42 mouse cellular contexts compared by ENCODE assay signal in genomic region chr11:58626146-58626545, GRCm38 (mm10). TPM values are rescaled to one million over a fixed set of nuclear protein-coding genes. Genes with fewer than 3 reads are reported as not detected.
"Had no signal": no experiment of that assay in that cellular context is flagged by ENCODE, and none has a peak within 500 bp of the region (broad histone marks: within the 10 kb centered on the region; RNA-seq: fewer than 3 reads in every experiment).

No protein-coding gene starts in this region.

- H3K9me3 ChIP-seq: heart, embryonic 10.5 days; heart, embryonic 12.5 days; hindbrain, embryonic 10.5 days; hindbrain, embryonic 12.5 days; hindbrain, embryonic 15.5 days; kidney, embryonic 15.5 days; limb, embryonic 13.5 days; limb, embryonic 15.5 days; liver, embryonic 12.5 days had no signal

- H3K27me3 ChIP-seq: heart, embryonic 12.5 days; hindbrain, embryonic 12.5 days; hindbrain, embryonic 15.5 days; kidney, embryonic 15.5 days; limb, embryonic 13.5 days; limb, embryonic 15.5 days had no signal

- DNase-seq: gastrocnemius, postnatal 14 days; gastrocnemius, postnatal 36 days; heart, adult 18-20 months; heart, postnatal 10 days; heart, postnatal 4 days; kidney, adult 11 months; kidney, adult 2 months; kidney, adult 9 months; kidney, postnatal 14 days; kidney, postnatal 36 days; layer of hippocampus, postnatal 36 days had no signal

- H3K9ac ChIP-seq: heart, embryonic 12.5 days; hindbrain, embryonic 12.5 days; hindbrain, embryonic 15.5 days; kidney, embryonic 15.5 days; limb, embryonic 13.5 days; limb, embryonic 15.5 days; liver, embryonic 12.5 days; liver, embryonic 14.5 days had no signal

- ATAC-seq: inflammation-experienced regulatory T-cells, adult 6 months; intestine, embryonic 16.5 days; liver, embryonic 12.5 days had no signal

- H3K4me1 ChIP-seq: heart, embryonic 10.5 days; heart, embryonic 12.5 days; hindbrain, embryonic 12.5 days; hindbrain, embryonic 15.5 days; kidney, embryonic 15.5 days; limb, embryonic 13.5 days; limb, embryonic 15.5 days; liver, embryonic 12.5 days had no signal

- H3K36me3 ChIP-seq: heart, embryonic 10.5 days; heart, embryonic 12.5 days; hindbrain, embryonic 10.5 days; hindbrain, embryonic 12.5 days; hindbrain, embryonic 15.5 days; kidney, embryonic 15.5 days; limb, embryonic 13.5 days; limb, embryonic 15.5 days; liver, embryonic 12.5 days had no signal

- H3K4me3 ChIP-seq: heart, embryonic 10.5 days; heart, embryonic 12.5 days; hindbrain, embryonic 10.5 days; hindbrain, embryonic 12.5 days; hindbrain, embryonic 15.5 days; kidney, embryonic 15.5 days; limb, embryonic 13.5 days; limb, embryonic 15.5 days; liver, embryonic 12.5 days had no signal

- H3K27ac ChIP-seq: heart, embryonic 10.5 days; hindbrain, embryonic 10.5 days; hindbrain, embryonic 12.5 days; hindbrain, embryonic 15.5 days; kidney, embryonic 15.5 days; kidney, postnatal 0 days; limb, embryonic 13.5 days; limb, embryonic 15.5 days; liver, embryonic 12.5 days; liver, embryonic 14.5 days had no signal

- H3K4me2 ChIP-seq: heart, embryonic 12.5 days; hindbrain, embryonic 12.5 days; hindbrain, embryonic 15.5 days; kidney, embryonic 15.5 days; limb, embryonic 13.5 days; limb, embryonic 15.5 days; liver, embryonic 12.5 days had no signal

RNA-seq across cellular contexts. Expression of gene Olfr323, which starts 4.2 kb away (rescaled TPM):
- total RNA-seq: gastrocnemius, adult 18-20 months; gastrocnemius, adult 8-10 months; gastrocnemius, postnatal 14 days; gastrocnemius, postnatal 36 days; heart, adult 18-20 months; heart, adult 8-10 months; heart, postnatal 10 days; heart, postnatal 25 days; heart, postnatal 4 days; layer of hippocampus, adult 8-10 months; layer of hippocampus, postnatal 14 days; layer of hippocampus, postnatal 36 days; left cerebral cortex, adult 18-20 months; left cerebral cortex, adult 8-10 months; left cerebral cortex, postnatal 10 days; left cerebral cortex, postnatal 25 days; left cerebral cortex, postnatal 4 days; liver, adult 2 months had no signal
- polyA plus RNA-seq: gonadal fat pad, adult 2 months; heart, embryonic 10.5 days; heart, embryonic 12.5 days; heart, embryonic 14.5 days; heart, embryonic 16.5 days; hindbrain, embryonic 10.5 days; hindbrain, embryonic 12.5 days; hindbrain, embryonic 15.5 days; inflammation-experienced regulatory T-cells, adult 6 months; intestine, embryonic 16.5 days; kidney, adult 2 months; kidney, embryonic 15.5 days; kidney, postnatal 0 days; limb, embryonic 11.5 days; limb, embryonic 13.5 days; limb, embryonic 15.5 days; liver, adult 2 months; liver, embryonic 12.5 days; liver, embryonic 14.5 days had no signal

RNA-seq across cellular contexts. Expression of gene 2210407C18Rik, which starts 10.3 kb away (rescaled TPM):
- total RNA-seq: gastrocnemius, adult 18-20 months; gastrocnemius, adult 8-10 months; gastrocnemius, postnatal 14 days; gastrocnemius, postnatal 36 days; heart, postnatal 4 days; layer of hippocampus, adult 18-20 months; layer of hippocampus, adult 8-10 months; layer of hippocampus, postnatal 14 days; layer of hippocampus, postnatal 36 days; left cerebral cortex, adult 18-20 months; left cerebral cortex, adult 8-10 months; left cerebral cortex, postnatal 10 days; left cerebral cortex, postnatal 25 days; left cerebral cortex, postnatal 4 days; liver, adult 2 months had no signal
- polyA plus RNA-seq: gonadal fat pad, adult 2 months; heart, embryonic 10.5 days; heart, embryonic 12.5 days; heart, embryonic 14.5 days; heart, embryonic 16.5 days; hindbrain, embryonic 10.5 days; hindbrain, embryonic 12.5 days; hindbrain, embryonic 15.5 days; inflammation-experienced regulatory T-cells, adult 6 months; kidney, adult 2 months; kidney, embryonic 15.5 days; kidney, postnatal 0 days; limb, embryonic 11.5 days; limb, embryonic 13.5 days; limb, embryonic 15.5 days; liver, adult 2 months; liver, embryonic 12.5 days; liver, embryonic 14.5 days had no signal

RNA-seq across cellular contexts. Expression of gene Trim58, which starts 14.1 kb away (rescaled TPM):
- total RNA-seq: gastrocnemius, adult 18-20 months; gastrocnemius, adult 8-10 months; gastrocnemius, postnatal 14 days; gastrocnemius, postnatal 36 days; heart, adult 18-20 months; heart, adult 8-10 months; layer of hippocampus, adult 18-20 months; layer of hippocampus, postnatal 14 days; layer of hippocampus, postnatal 36 days; left cerebral cortex, adult 8-10 months; left cerebral cortex, postnatal 25 days; liver, adult 2 months had no signal
- polyA plus RNA-seq: gonadal fat pad, adult 2 months; heart, embryonic 14.5 days; inflammation-experienced regulatory T-cells, adult 6 months; kidney, adult 2 months; limb, embryonic 15.5 days; liver, adult 2 months had no signal

RNA-seq across cellular contexts. Expression of gene Olfr324, which starts 31.2 kb away (rescaled TPM):
- total RNA-seq: gastrocnemius, adult 18-20 months; gastrocnemius, adult 8-10 months; gastrocnemius, postnatal 14 days; gastrocnemius, postnatal 36 days; heart, adult 18-20 months; heart, adult 8-10 months; heart, postnatal 10 days; heart, postnatal 25 days; heart, postnatal 4 days; layer of hippocampus, adult 18-20 months; layer of hippocampus, adult 8-10 months; layer of hippocampus, postnatal 14 days; layer of hippocampus, postnatal 36 days; left cerebral cortex, adult 18-20 months; left cerebral cortex, adult 8-10 months; left cerebral cortex, postnatal 10 days; left cerebral cortex, postnatal 25 days; left cerebral cortex, postnatal 4 days; liver, adult 2 months had no signal
- polyA plus RNA-seq: gonadal fat pad, adult 2 months; heart, embryonic 10.5 days; heart, embryonic 12.5 days; heart, embryonic 14.5 days; heart, embryonic 16.5 days; hindbrain, embryonic 10.5 days; hindbrain, embryonic 12.5 days; inflammation-experienced regulatory T-cells, adult 6 months; intestine, embryonic 16.5 days; kidney, adult 2 months; kidney, embryonic 15.5 days; kidney, postnatal 0 days; large intestine, adult 2 months; limb, embryonic 11.5 days; limb, embryonic 13.5 days; limb, embryonic 15.5 days; liver, adult 2 months; liver, embryonic 12.5 days; liver, embryonic 14.5 days had no signal

RNA-seq across cellular contexts. Expression of gene Olfr322, which starts 32.4 kb away (rescaled TPM):
- total RNA-seq: gastrocnemius, adult 18-20 months; gastrocnemius, adult 8-10 months; gastrocnemius, postnatal 14 days; gastrocnemius, postnatal 36 days; heart, adult 18-20 months; heart, adult 8-10 months; heart, postnatal 10 days; heart, postnatal 25 days; heart, postnatal 4 days; layer of hippocampus, adult 18-20 months; layer of hippocampus, adult 8-10 months; layer of hippocampus, postnatal 14 days; layer of hippocampus, postnatal 36 days; left cerebral cortex, adult 18-20 months; left cerebral cortex, adult 8-10 months; left cerebral cortex, postnatal 10 days; left cerebral cortex, postnatal 25 days; left cerebral cortex, postnatal 4 days; liver, adult 2 months had no signal
- polyA plus RNA-seq: gonadal fat pad, adult 2 months; heart, embryonic 10.5 days; heart, embryonic 12.5 days; heart, embryonic 14.5 days; heart, embryonic 16.5 days; hindbrain, embryonic 10.5 days; hindbrain, embryonic 12.5 days; hindbrain, embryonic 15.5 days; inflammation-experienced regulatory T-cells, adult 6 months; intestine, embryonic 16.5 days; kidney, adult 2 months; large intestine, adult 2 months; limb, embryonic 11.5 days; limb, embryonic 13.5 days; limb, embryonic 15.5 days; liver, adult 2 months; liver, embryonic 12.5 days had no signal
